Mouse (Mus musculus) stomach, embryonic 14.5 days (tissue): Measurements from ENCODE around the gene Kcnip1. TPM values are rescaled to one million over a fixed set of nuclear protein-coding genes. Genes with fewer than 3 reads are reported as not detected.
A peak's percentile ranks its signal among the peaks of the same experiment; 100 is the strongest.

Source experiments
- ATAC-seq: fragments of 200-750 bp; cut with Nextera tagmentation; 2 replicates; pipeline ENCODE4 v1.8.0; 2017; ENCODE audit warnings: low read depth, moderate TSS enrichment; ENCODE audit not compliant: insufficient number of reproducible peaks, insufficient read depth, low FRiP score
- H3K27ac ChIP-seq: fragments of 300-500 bp; sonication (generic); 2 replicates; pipeline ENCODE4 v1.5.1; 2014; ENCODE audit warnings: mild to moderate bottlenecking, low read length, moderate library complexity, mixed read lengths
- H3K27me3 ChIP-seq: fragments of 300-500 bp; sonication (generic); 2 replicates; pipeline ENCODE4 v1.6.1; 2014; ENCODE audit warnings: low read length, control low read depth, mixed read lengths; ENCODE audit not compliant: control insufficient read depth, insufficient read depth
- H3K36me3 ChIP-seq: fragments of 300-500 bp; sonication (generic); 2 replicates; pipeline ENCODE4 v1.6.1; 2014; ENCODE audit warnings: mild to moderate bottlenecking, control low read depth, low read length, moderate library complexity, mixed read lengths; ENCODE audit not compliant: control insufficient read depth, insufficient read depth
- H3K4me1 ChIP-seq: fragments of 300-500 bp; sonication (generic); 2 replicates; pipeline ENCODE4 v1.6.1; 2014; ENCODE audit warnings: low read length, control low read depth, mixed read lengths; ENCODE audit not compliant: control insufficient read depth, insufficient read depth
- H3K4me2 ChIP-seq: fragments of 300-500 bp; sonication (generic); replicated peaks from 2 replicates; pipeline ENCODE4 v1.6.1; 2014; ENCODE audit warnings: low read depth, low read length, control low read depth
- H3K4me3 ChIP-seq: fragments of 300-500 bp; sonication (generic); 2 replicates; pipeline ENCODE4 v1.5.1; 2014; ENCODE audit warnings: low read depth, low read length, control low read depth
- H3K9ac ChIP-seq: fragments of 300-500 bp; sonication (generic); replicated peaks from 2 replicates; pipeline ENCODE4 v1.6.1; 2014; ENCODE audit warnings: low read depth, mild to moderate bottlenecking, control low read depth, low read length, moderate library complexity, mixed read lengths
- H3K9me3 ChIP-seq: fragments of 300-500 bp; sonication (generic); 2 replicates; pipeline ENCODE4 v1.6.1; 2016; ENCODE audit warnings: low read depth, low read length, control low read depth; ENCODE audit not compliant: control insufficient read depth
- WGBS: fragments of 180-500 bp; shearing (Covaris S2); extraction: QIAGEN DNeasy Blood & Tissue Kit; methylation state at CpG from one replicate; pipeline ENCODE4 v1.1.7; 2014; 5-methylcytosine and 5-hydroxymethylcytosine counted together
- polyA plus RNA-seq: library from polyadenylated mRNA; unstranded; fragments of >200 nt; fragmentation: Nextera tagmentation; extraction: Ambion mirVana; gene quantifications from 2 replicates; pipeline ENCODE4 v1.2.1, GENCODE M21; 2014

The Kcnip1 gene
- polyA plus RNA-seq, 1 experiment from 2014 or later = 11.1 TPM

GRCm38 (mm10) chr11:33848685-33849084 is 144.3 kb downstream of the Kcnip1 start:
- H3K27me3 ChIP-seq = no peaks in the 10 kb centered on the region
- WGBS = 92% methylated on average over 3 of the region's 3 CpGs
- H3K4me2 ChIP-seq = no peak overlapping the region
- H3K27ac ChIP-seq = no peak overlapping the region
- no peaks in the 10 kb centered on the region for H3K9me3 ChIP-seq
- no peaks in the 10 kb centered on the region for H3K36me3 ChIP-seq
- ATAC-seq = no peak
- H3K4me3 ChIP-seq = no peak overlapping the region
- H3K9ac ChIP-seq = no peak overlapping the region
- H3K4me1 ChIP-seq = no peaks in the 10 kb centered on the region

- no peak overlapping the region for H3K4me2 ChIP-seq
- no peak overlapping the region for H3K4me3 ChIP-seq
- ATAC-seq = no peak
- H3K4me1 ChIP-seq = no peaks in the 10 kb centered on the region
- peaks cover 9% of the 10 kb centered on the region for H3K27me3 ChIP-seq
- H3K36me3 ChIP-seq = no peaks in the 10 kb centered on the region
- H3K9ac ChIP-seq = no peak overlapping the region
- no peak overlapping the region for H3K27ac ChIP-seq
- WGBS = 54% methylated on average over 5 of the region's 5 CpGs
- no peaks in the 10 kb centered on the region for H3K9me3 ChIP-seq
Observed at GRCm38 (mm10) chr11:33845931-33846330, 147.0 kb downstream of the Kcnip1 start.

GRCm38 (mm10) chr11:33843294-33843864 is 149.6 kb downstream of the Kcnip1 start:
- peak overlapping the region; percentile 34 for H3K4me3 ChIP-seq

GRCm38 (mm10) chr11:33839049-33839448 is 153.9 kb downstream of the Kcnip1 start:
- no peaks in the 10 kb centered on the region for H3K36me3 ChIP-seq
- no peaks in the 10 kb centered on the region for H3K4me1 ChIP-seq
- 88% methylated on average over 3 of the region's 3 CpGs for WGBS
- H3K9ac ChIP-seq = no peak overlapping the region
- ATAC-seq = no peak
- no peaks in the 10 kb centered on the region for H3K9me3 ChIP-seq
- no peak overlapping the region for H3K4me2 ChIP-seq
- H3K4me3 ChIP-seq = no peak overlapping the region
- no peak overlapping the region for H3K27ac ChIP-seq
- peaks cover 9% of the 10 kb centered on the region for H3K27me3 ChIP-seq

More at GRCm38 (mm10) chr11:33843294-33843864, 149.6 kb downstream of the Kcnip1 start:
- no peaks in the 10 kb centered on the region for H3K9me3 ChIP-seq
- H3K36me3 ChIP-seq = no peaks in the 10 kb centered on the region
- peak; percentile 37; the same call in 1 of the 2 replicates for ATAC-seq
- 0% methylated on average over 50 of the region's 52 CpGs for WGBS
- no peaks in the 10 kb centered on the region for H3K4me1 ChIP-seq
- peaks cover 9% of the 10 kb centered on the region for H3K27me3 ChIP-seq
- no peak overlapping the region; the same call in 1 of the 2 replicates for H3K9ac ChIP-seq
- peak overlapping the region; percentile 81 for H3K4me2 ChIP-seq
- no peak overlapping the region for H3K27ac ChIP-seq

GRCm38 (mm10) chr11:33829774-33830173 is 163.2 kb downstream of the Kcnip1 start:
- H3K9ac ChIP-seq = no peak overlapping the region
- no peak overlapping the region for H3K27ac ChIP-seq
- WGBS = 75% methylated on average over 2 of the region's 2 CpGs
- H3K4me1 ChIP-seq = no peaks in the 10 kb centered on the region
- H3K9me3 ChIP-seq = no peaks in the 10 kb centered on the region
- H3K36me3 ChIP-seq = no peaks in the 10 kb centered on the region
- ATAC-seq = no peak
- no peak overlapping the region for H3K4me3 ChIP-seq
- H3K4me2 ChIP-seq = no peak overlapping the region
- H3K27me3 ChIP-seq = no peaks in the 10 kb centered on the region

GRCm38 (mm10) chr11:33827829-33828206 is 165.1 kb downstream of the Kcnip1 start:
- Histone ChIP-seq H3K27ac (no peak overlapping the region), H3K9me3 (no peaks in the 10 kb centered on the region)
- WGBS = 74% methylated on average over 6 of the region's 6 CpGs

GRCm38 (mm10) chr11:33827085-33827828 is 165.7 kb downstream of the Kcnip1 start:
- Histone ChIP-seq H3K4me1 (no peaks in the 10 kb centered on the region), H3K36me3 (no peaks in the 10 kb centered on the region), H3K27me3 (no peaks in the 10 kb centered on the region; the same call in 1 of the 2 replicates), H3K4me3 (no peak overlapping the region), H3K4me2 (no peak overlapping the region), H3K9me3 (no peaks in the 10 kb centered on the region), H3K9ac (no peak overlapping the region), H3K27ac (no peak overlapping the region)
- 60% methylated on average over 12 of the region's 12 CpGs for WGBS
- no peak for ATAC-seq

More at GRCm38 (mm10) chr11:33827829-33828206, 165.1 kb downstream of the Kcnip1 start:
- Histone ChIP-seq H3K4me1 (no peaks in the 10 kb centered on the region), H3K4me3 (no peak overlapping the region), H3K4me2 (no peak overlapping the region), H3K36me3 (no peaks in the 10 kb centered on the region), H3K9ac (no peak overlapping the region), H3K27me3 (no peaks in the 10 kb centered on the region)
- ATAC-seq = no peak

DNA sequence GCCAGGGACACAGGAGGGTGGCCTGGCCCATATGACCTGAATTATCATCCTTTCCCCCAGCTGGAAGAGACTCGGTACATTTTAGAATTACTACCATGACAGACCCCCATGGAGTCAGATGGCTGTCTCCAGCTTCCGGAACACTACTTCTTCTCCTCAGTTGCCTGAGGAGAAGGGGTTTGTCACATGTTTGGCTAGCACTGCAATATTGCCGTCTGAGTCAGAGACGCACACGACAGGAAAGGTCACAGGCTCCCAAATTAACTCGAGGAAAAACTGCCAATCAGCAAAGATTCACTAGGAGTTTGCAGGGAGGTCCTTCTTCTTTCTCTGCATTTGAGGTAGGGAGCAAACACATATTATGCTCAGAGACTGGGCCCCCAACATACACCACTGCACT is 168.2 kb downstream of the Kcnip1 start:
- Histone ChIP-seq H3K27me3 (no peaks in the 10 kb centered on the region; the same call in 1 of the 2 replicates), H3K36me3 (no peaks in the 10 kb centered on the region), H3K4me1 (no peaks in the 10 kb centered on the region), H3K4me3 (no peak overlapping the region), H3K9ac (no peak overlapping the region), H3K9me3 (no peaks in the 10 kb centered on the region), H3K4me2 (no peak overlapping the region), H3K27ac (no peak overlapping the region)
- ATAC-seq = no peak
- 42% methylated on average over 6 of the region's 6 CpGs for WGBS
